Mouse (Mus musculus) right cerebral cortex, postnatal 4 days (tissue): ENCODE data around the gene L3mbtl3.

Source experiments
- DNase-seq: peaks from one replicate; pipeline ENCODE4 v3.0.0-alpha.2; 2022

The L3mbtl3 gene

GRCm38 (mm10) chr10:26232071-26232653 is 143.6 kb downstream of the L3mbtl3 start:
- no peak for DNase-seq

- no peak for DNase-seq
Observed at GRCm38 (mm10) chr10:26229488-26229887, 146.3 kb downstream of the L3mbtl3 start, which contains the start of gene Samd3. Gene Samd3 (plus strand): TSS chr10:26229707.

GRCm38 (mm10) chr10:26228187-26228586 is 147.6 kb downstream of the L3mbtl3 start:
- DNase-seq = no peak

GRCm38 (mm10) chr10:26226734-26227133 is 149.0 kb downstream of the L3mbtl3 start:
- DNase-seq = no peak

- DNase-seq = no peak
Observed at GRCm38 (mm10) chr10:26226241-26226640, 149.5 kb downstream of the L3mbtl3 start.
